Mouse (Mus musculus): ENCODE measurements around the gene Tlr9.

Tlr9 gene

GRCm38 (mm10) chr9:106230734-106231106 lies 8.3 kb downstream of the Tlr9 start:
- in situ Hi-C loops (cut with MboI, MseI) = no loop called here

GRCm38 (mm10) chr9:106231220-106231619 lies 8.8 kb downstream of the Tlr9 start:
- in situ Hi-C loops (cut with MboI, MseI) = no loop called here

GRCm38 (mm10) chr9:106231816-106232215 lies 9.4 kb downstream of the Tlr9 start:
- in situ Hi-C loops (cut with MboI, MseI) = no loop called here

- in situ Hi-C loops (cut with MboI, MseI) = no loop called here
Observed at GRCm38 (mm10) chr9:106232956-106233355, 10.6 kb downstream of the Tlr9 start.

GRCm38 (mm10) chr9:106233953-106234352 lies 11.6 kb downstream of the Tlr9 start:
- in situ Hi-C loops (cut with MboI, MseI) = no loop called here

GRCm38 (mm10) chr9:106235194-106235830 lies 12.9 kb downstream of the Tlr9 start:
- in situ Hi-C loops (cut with MboI, MseI) = no loop called here

GRCm38 (mm10) chr9:106236156-106236817 lies 13.9 kb downstream of the Tlr9 start:
- in situ Hi-C loops (cut with MboI, MseI) = no loop called here

- in situ Hi-C loops (cut with MboI, MseI) = no loop called here
Observed at GRCm38 (mm10) chr9:106236818-106237211, 14.4 kb downstream of the Tlr9 start.

GRCm38 (mm10) chr9:106237401-106237800 lies 15.0 kb downstream of the Tlr9 start:
- in situ Hi-C loops (cut with MboI, MseI) = no loop called here

GRCm38 (mm10) chr9:106237878-106238277 lies 15.5 kb downstream of the Tlr9 start:
- in situ Hi-C loops (cut with MboI, MseI) = no loop called here

- in situ Hi-C loops (cut with MboI, MseI) = no loop called here
Observed at GRCm38 (mm10) chr9:106241541-106242164, 19.3 kb downstream of the Tlr9 start.

- in situ Hi-C loops (cut with MboI, MseI) = no loop called here
Observed at GRCm38 (mm10) chr9:106242813-106243488, 20.6 kb downstream of the Tlr9 start.

- in situ Hi-C loops (cut with MboI, MseI) = no loop called here
Observed at GRCm38 (mm10) chr9:106249550-106249949, 27.2 kb downstream of the Tlr9 start.

GRCm38 (mm10) chr9:106250245-106250644 lies 27.8 kb downstream of the Tlr9 start:
- in situ Hi-C loops (cut with MboI, MseI) = no loop called here

GRCm38 (mm10) chr9:106251066-106251465 lies 28.7 kb downstream of the Tlr9 start:
- in situ Hi-C loops (cut with MboI, MseI) = no loop called here

- in situ Hi-C loops (cut with MboI, MseI) = no loop called here
Observed at GRCm38 (mm10) chr9:106254001-106254400, 31.6 kb downstream of the Tlr9 start.

- in situ Hi-C loops (cut with MboI, MseI) = no loop called here
Observed at GRCm38 (mm10) chr9:106258412-106258811, 36.0 kb downstream of the Tlr9 start.

- in situ Hi-C loops (cut with MboI, MseI) = no loop called here
Observed at GRCm38 (mm10) chr9:106258990-106259389, 36.6 kb downstream of the Tlr9 start.

GRCm38 (mm10) chr9:106261058-106261457 lies 38.7 kb downstream of the Tlr9 start:
- in situ Hi-C loops (cut with MboI, MseI) = no loop called here

GRCm38 (mm10) chr9:106261491-106261890 lies 39.1 kb downstream of the Tlr9 start:
- in situ Hi-C loops (cut with MboI, MseI) = no loop called here

- in situ Hi-C loops (cut with MboI, MseI) = no loop called here
Observed at GRCm38 (mm10) chr9:106262075-106262474, 39.7 kb downstream of the Tlr9 start.

- in situ Hi-C loops (cut with MboI, MseI) = no loop called here
Observed at GRCm38 (mm10) chr9:106263381-106263924, 41.1 kb downstream of the Tlr9 start.

Data from regulatory T cell (primary cell).